Mouse (Mus musculus) intestine, postnatal 0 days (tissue): ENCODE results near the gene Pla2g2e. TPM values are rescaled to one million over a fixed set of nuclear protein-coding genes. Genes with fewer than 3 reads are reported as not detected.

Experiments
- ATAC-seq: fragments of 200-750 bp; cut with Nextera tagmentation; 2 replicates; pipeline ENCODE4 v1.8.0; 2017; ENCODE audit warnings: mild to moderate bottlenecking, moderate TSS enrichment, moderate library complexity
- H3K27ac ChIP-seq: fragments of 300-500 bp; sonication (generic); 2 replicates; pipeline ENCODE4 v1.5.1; 2014; ENCODE audit warnings: mild to moderate bottlenecking, low read depth, low read length, moderate library complexity
- H3K27me3 ChIP-seq: fragments of 300-500 bp; sonication (generic); replicated peaks from 2 replicates; pipeline ENCODE4 v1.6.1; 2014; ENCODE audit warnings: low read length, mixed read lengths; ENCODE audit not compliant: control insufficient read depth, insufficient read depth
- H3K36me3 ChIP-seq: fragments of 300-500 bp; sonication (generic); 2 replicates; pipeline ENCODE4 v1.6.1; 2014; ENCODE audit warnings: mild to moderate bottlenecking, moderate library complexity; ENCODE audit not compliant: control insufficient read depth, insufficient read depth
- H3K4me1 ChIP-seq: fragments of 300-500 bp; sonication (generic); replicated peaks from 2 replicates; pipeline ENCODE4 v1.6.1; 2014; ENCODE audit warnings: antibody characterized with exemption, low read length, mixed read lengths; ENCODE audit not compliant: control insufficient read depth, insufficient read depth
- H3K4me2 ChIP-seq: fragments of 300-500 bp; sonication (generic); replicated peaks from 2 replicates; pipeline ENCODE4 v1.6.1; 2014; ENCODE audit warnings: low read depth, mild to moderate bottlenecking, moderate library complexity
- H3K4me3 ChIP-seq: fragments of 300-500 bp; sonication (generic); 2 replicates; pipeline ENCODE4 v1.5.1; 2014; ENCODE audit warnings: low read depth, low read length
- H3K9ac ChIP-seq: fragments of 300-500 bp; sonication (generic); 2 replicates; pipeline ENCODE4 v1.6.1; 2014; ENCODE audit warnings: mild to moderate bottlenecking, low read depth, low read length
- H3K9me3 ChIP-seq: fragments of 300-500 bp; sonication (generic); 2 replicates; pipeline ENCODE4 v1.6.1; 2016; ENCODE audit warnings: mixed run types; ENCODE audit not compliant: control insufficient read depth
- CTCF ChIP-seq: sonication (generic); IDR thresholded peaks from 2 replicates; pipeline ENCODE4 v1.5.1; 2016; ENCODE audit warnings: low read depth, mild to moderate bottlenecking, control low read depth, antibody characterized with exemption, moderate library complexity
- WGBS: fragments of 180-500 bp; shearing (Covaris S2); extraction: QIAGEN DNeasy Blood & Tissue Kit; methylation state at CpG from one replicate; pipeline ENCODE4 v1.1.7; 2014; 5-methylcytosine and 5-hydroxymethylcytosine counted together
- polyA plus RNA-seq: library from polyadenylated mRNA; unstranded; fragments of >200 nt; fragmentation: Nextera tagmentation; extraction: Ambion mirVana; gene quantifications from 2 replicates; pipeline ENCODE4 v1.2.1, GENCODE M21; 2015

Gene Pla2g2e
- polyA plus RNA-seq, 1 experiment from 2014 or later, result 0.30 TPM

DNA sequence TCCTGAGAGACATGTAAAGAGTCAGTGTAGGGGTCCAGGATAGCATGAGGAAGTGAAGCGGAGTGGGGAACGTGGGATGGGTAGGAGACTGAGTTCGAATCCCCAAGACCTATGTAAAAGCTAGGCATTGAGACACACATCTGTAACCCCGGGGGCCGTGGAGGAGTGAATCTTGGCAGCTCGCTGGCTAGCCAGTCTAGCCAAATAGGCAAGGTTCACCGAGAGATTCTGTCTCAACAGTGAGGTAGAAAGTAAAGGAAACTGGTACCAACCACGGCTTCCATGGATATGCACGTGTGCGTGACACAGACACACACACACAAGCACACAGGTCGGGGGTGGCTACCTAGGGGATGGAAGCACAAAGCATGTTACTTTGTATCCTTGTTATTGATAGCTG lies 2.1 kb downstream of the Pla2g2e start:
- no peak for ATAC-seq
- H3K9ac ChIP-seq, result no peak overlapping the region
- H3K4me1 ChIP-seq, result no peaks in the 10 kb centered on the region
- no peaks in the 10 kb centered on the region for H3K36me3 ChIP-seq
- H3K4me2 ChIP-seq, result no peak overlapping the region
- TF ChIP-seq CTCF, result no peak
- no peaks in the 10 kb centered on the region for H3K9me3 ChIP-seq
- 91% methylated on average over 11 of the region's 11 CpGs for WGBS
- no peak overlapping the region for H3K4me3 ChIP-seq
- no peak overlapping the region for H3K27ac ChIP-seq
- no peaks in the 10 kb centered on the region for H3K27me3 ChIP-seq

DNA sequence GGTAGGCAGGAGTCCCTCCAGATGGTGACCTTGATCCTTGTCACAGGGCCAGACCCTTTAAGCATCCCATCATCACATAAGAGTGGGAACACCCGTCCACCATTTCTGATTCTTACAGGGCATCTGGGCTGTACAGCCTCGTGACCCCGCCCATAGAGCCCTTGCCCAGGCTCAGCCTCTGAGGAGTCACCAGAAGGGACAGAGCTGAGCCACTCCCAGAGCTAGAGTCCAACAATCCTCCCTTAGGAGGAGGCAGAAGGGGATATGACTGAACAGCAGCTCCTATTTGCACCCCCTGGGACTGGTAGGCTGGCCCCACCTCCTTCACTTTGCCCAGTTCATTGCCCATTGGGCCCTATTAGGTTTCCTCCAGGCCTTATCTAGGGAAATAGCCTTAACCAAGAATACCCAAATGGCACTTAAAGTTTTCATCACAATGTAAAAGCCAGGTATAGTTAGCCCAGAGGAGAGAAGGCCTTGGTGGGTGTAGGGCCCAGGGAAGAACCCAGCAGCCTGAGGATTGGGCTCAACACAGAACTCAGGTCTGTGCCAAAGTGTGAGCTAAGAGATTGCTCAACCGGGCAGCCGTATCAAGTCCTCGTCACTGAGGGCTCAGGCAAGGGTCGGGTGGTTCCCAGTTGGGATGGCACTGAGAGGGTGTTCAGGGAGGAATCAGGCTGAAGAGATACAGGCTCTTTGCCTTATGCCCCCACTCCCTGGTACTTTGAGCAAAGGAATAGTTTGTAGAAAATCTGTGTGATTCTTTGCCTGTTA lies 3.3 kb downstream of the Pla2g2e start:
- Histone ChIP-seq H3K9me3 (no peaks in the 10 kb centered on the region), H3K4me2 (no peak overlapping the region), H3K27ac (no peak overlapping the region), H3K4me1 (no peaks in the 10 kb centered on the region), H3K27me3 (no peaks in the 10 kb centered on the region), H3K9ac (no peak overlapping the region), H3K36me3 (no peaks in the 10 kb centered on the region), H3K4me3 (no peak overlapping the region)
- no peak for TF ChIP-seq CTCF
- no peak for ATAC-seq
- WGBS, result 62% methylated on average over 7 of the region's 7 CpGs

DNA sequence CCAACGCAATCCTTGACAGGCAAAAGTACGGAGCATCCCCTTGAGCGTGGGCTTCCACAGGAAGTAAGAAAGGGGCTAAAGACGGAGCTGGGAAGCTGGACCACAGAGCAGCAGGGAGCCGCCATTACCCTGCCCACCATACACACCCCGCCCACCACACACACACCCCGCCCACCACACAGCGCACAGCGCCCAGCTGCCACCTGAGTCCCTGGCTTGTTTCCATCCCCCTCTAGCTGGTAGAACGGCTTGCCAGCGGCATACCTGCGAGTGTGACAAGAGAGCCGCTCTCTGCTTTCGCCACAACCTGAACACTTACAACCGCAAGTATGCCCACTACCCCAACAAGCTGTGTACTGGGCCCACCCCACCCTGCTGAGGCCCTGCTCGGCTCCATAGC lies 4.4 kb downstream of the Pla2g2e start:
- Histone ChIP-seq H3K9me3 (no peaks in the 10 kb centered on the region), H3K4me3 (no peak overlapping the region), H3K4me1 (no peaks in the 10 kb centered on the region), H3K9ac (no peak overlapping the region), H3K4me2 (no peak overlapping the region), H3K27me3 (no peaks in the 10 kb centered on the region), H3K36me3 (no peaks in the 10 kb centered on the region), H3K27ac (no peak overlapping the region)
- no peak for TF ChIP-seq CTCF
- ATAC-seq, result no peak
- WGBS, result 17% methylated on average over 13 of the region's 16 CpGs

DNA sequence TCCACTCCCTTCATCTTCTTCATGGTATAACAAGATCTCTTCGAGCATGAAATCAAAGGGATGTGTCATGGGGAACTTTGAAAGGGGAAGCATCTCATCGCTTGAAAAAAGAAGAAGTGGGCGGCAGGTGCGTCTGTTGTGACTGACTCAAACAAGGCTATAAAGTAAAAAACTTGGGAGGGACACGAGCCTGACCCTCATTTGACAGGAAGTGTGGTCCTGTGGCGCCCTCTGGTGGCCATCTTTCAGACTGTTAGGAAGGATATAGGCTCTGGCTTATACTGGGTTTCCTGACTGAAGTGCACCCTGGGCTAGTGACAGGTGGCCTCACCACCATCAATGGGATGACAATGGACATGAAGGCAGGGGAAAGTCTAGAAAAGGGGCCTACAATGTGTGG lies 6.5 kb downstream of the Pla2g2e start:
- Histone ChIP-seq H3K27me3 (no peaks in the 10 kb centered on the region), H3K4me2 (no peak overlapping the region), H3K4me1 (no peaks in the 10 kb centered on the region), H3K36me3 (no peaks in the 10 kb centered on the region), H3K9ac (no peak overlapping the region), H3K27ac (no peak overlapping the region), H3K4me3 (no peak overlapping the region), H3K9me3 (no peaks in the 10 kb centered on the region)
- 14% methylated on average over 6 of the region's 6 CpGs for WGBS
- peak; percentile 94 for TF ChIP-seq CTCF
- no peak for ATAC-seq

DNA sequence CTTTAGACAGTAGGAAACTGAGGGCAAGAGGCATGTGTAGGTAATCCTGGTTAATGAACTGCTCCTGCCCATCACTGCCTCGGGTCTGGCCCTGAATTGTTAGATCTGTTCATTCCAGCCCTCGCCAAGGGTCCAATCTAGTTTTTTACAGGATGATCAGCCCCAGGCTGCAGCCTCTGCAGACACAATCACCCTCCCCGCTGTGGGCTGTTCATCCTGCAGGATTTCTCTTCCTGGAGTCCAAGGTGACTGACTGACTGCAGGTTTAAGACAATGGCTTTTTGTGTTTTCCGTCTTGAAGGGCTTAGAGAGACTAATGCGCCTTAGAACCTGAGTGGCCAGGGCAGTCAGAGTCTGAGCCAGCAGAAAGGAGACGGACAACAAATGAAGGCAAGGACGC lies 11.4 kb downstream of the Pla2g2e start:
- no peak for TF ChIP-seq CTCF
- Histone ChIP-seq H3K4me1 (no peaks in the 10 kb centered on the region), H3K9ac (no peak overlapping the region), H3K4me3 (no peak overlapping the region), H3K27me3 (no peaks in the 10 kb centered on the region), H3K36me3 (peaks cover 16% of the 10 kb centered on the region), H3K9me3 (no peaks in the 10 kb centered on the region), H3K4me2 (no peak overlapping the region), H3K27ac (no peak overlapping the region)
- no peak for ATAC-seq
- WGBS, result 47% methylated on average over 7 of the region's 7 CpGs

DNA sequence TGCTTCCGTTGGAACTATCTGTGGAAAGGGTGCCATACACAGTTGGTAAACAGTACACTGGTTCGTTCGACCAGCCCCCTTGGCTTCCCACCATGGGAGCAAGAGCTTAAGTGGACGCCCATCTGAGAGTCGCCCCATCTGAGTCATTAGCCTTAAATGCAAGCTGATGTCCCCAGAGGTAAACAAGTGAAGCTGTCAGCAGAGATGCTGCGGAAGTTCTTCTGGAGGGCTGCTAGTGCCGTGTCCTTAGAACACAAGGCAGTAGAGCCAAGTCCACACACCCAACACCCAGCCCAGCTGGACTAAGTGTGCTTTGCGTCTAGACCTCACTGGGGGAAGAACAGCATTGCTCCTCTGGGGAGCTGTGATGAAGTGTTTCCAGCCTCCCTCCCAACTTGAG lies 11.9 kb downstream of the Pla2g2e start:
- WGBS, result 58% methylated on average over 8 of the region's 8 CpGs
- H3K4me1 ChIP-seq, result no peaks in the 10 kb centered on the region

More for the DNA sequence above, 11.9 kb downstream of the Pla2g2e start:
- no peaks in the 10 kb centered on the region for H3K27me3 ChIP-seq
- H3K36me3 ChIP-seq, result peaks cover 20% of the 10 kb centered on the region
- H3K27ac ChIP-seq, result no peak overlapping the region
- ATAC-seq, result no peak
- no peak overlapping the region for H3K4me3 ChIP-seq
- TF ChIP-seq CTCF, result no peak
- no peak overlapping the region for H3K4me2 ChIP-seq
- no peaks in the 10 kb centered on the region for H3K9me3 ChIP-seq
- no peak overlapping the region for H3K9ac ChIP-seq
